Mouse (Mus musculus): ENCODE measurements around the gene Capza1.

GRCm38 (mm10) chr3:104773301-104773700, 91.0 kb downstream of the Capza1 start:
- no peak for TF ChIP-seq CTCF (IDR thresholded peaks at IDR 0.05; ENCODE audit: low read depth, low read length)
- TF ChIP-seq POLR2A (IDR thresholded peaks at IDR 0.05; ENCODE audit: borderline replicate concordance, low read depth, low read length): no peak
